ENCODE assay signal across 8 mouse cellular contexts in genomic region chr8:117261702-117262101, GRCm38 (mm10). TPM values are rescaled to one million over a fixed set of nuclear protein-coding genes. Genes with fewer than 3 reads are reported as not detected.
DNase-seq lines count a peak whose midpoint lies in the region; ATAC-seq lines count a peak whose summit lies in the region.

No protein-coding gene starts in this region.

- H3K36me3 ChIP-seq in hindbrain, embryonic 12.5 days: no peaks in the 10 kb centered on the region
- H3K36me3 ChIP-seq in midbrain, embryonic 11.5 days (ENCODE audit: control insufficient read depth, insufficient read depth, low read length): no peaks in the 10 kb centered on the region

- peaks cover 55% of the 10 kb centered on the region for H3K4me1 ChIP-seq in hindbrain, embryonic 12.5 days
- H3K4me1 ChIP-seq in midbrain, embryonic 11.5 days (ENCODE audit: control insufficient read depth, insufficient read depth, low read length): peaks cover 39% of the 10 kb centered on the region

- peak overlapping the region; percentile 86 for H3K4me2 ChIP-seq in hindbrain, embryonic 12.5 days (replicated peaks)
- peak overlapping the region; percentile 83 for H3K4me2 ChIP-seq in midbrain, embryonic 11.5 days

- 0 out of 2 replicates have a peak overlapping the region, but pooled peaks have one; percentile 90 for H3K27ac ChIP-seq in hindbrain, embryonic 12.5 days
- H3K27ac ChIP-seq in midbrain, embryonic 11.5 days (ENCODE audit: low read depth, low read length): no peak overlapping the region

- H3K9ac ChIP-seq in hindbrain, embryonic 12.5 days: no peak overlapping the region
- H3K9ac ChIP-seq in midbrain, embryonic 11.5 days (ENCODE audit: low read length): no peak overlapping the region

- ATAC-seq in hindbrain, embryonic 12.5 days (ENCODE audit: low FRiP score): no peak
- ATAC-seq in midbrain, embryonic 11.5 days (ENCODE audit: low FRiP score): no peak
- ATAC-seq in megakaryocyte-erythroid progenitor cell, adult 5-6 weeks (replicated peaks; ENCODE audit: low FRiP score, low TSS enrichment, poor library complexity, severe bottlenecking): no peak

- peak overlapping the region; percentile 93 for H3K4me3 ChIP-seq in hindbrain, embryonic 12.5 days
- no peak overlapping the region for H3K4me3 ChIP-seq in midbrain, embryonic 11.5 days (ENCODE audit: low read depth, low read length)

- no peaks in the 10 kb centered on the region for H3K27me3 ChIP-seq in hindbrain, embryonic 12.5 days
- no peaks in the 10 kb centered on the region for H3K27me3 ChIP-seq in midbrain, embryonic 11.5 days (ENCODE audit: control insufficient read depth, insufficient read depth, low read length)

- H3K9me3 ChIP-seq in hindbrain, embryonic 12.5 days (replicated peaks): no peaks in the 10 kb centered on the region
- no peaks in the 10 kb centered on the region for H3K9me3 ChIP-seq in midbrain, embryonic 11.5 days (ENCODE audit: control insufficient read depth, low read length)

- 26% methylated on average over 9 of the region's 9 CpGs for WGBS in hindbrain, embryonic 12.5 days
- 13% methylated on average over 9 of the region's 9 CpGs for WGBS in midbrain, embryonic 11.5 days

- peak; percentile 39 for DNase-seq in thymus, postnatal 0 days (ENCODE audit: low spot score)
- DNase-seq in thymus, postnatal 10 days (ENCODE audit: low spot score in 2 of 2): no peak
- no peak for DNase-seq in midbrain, embryonic 11.5 days (ENCODE audit: low spot score, missing footprints)
- no peak for DNase-seq in frontal cortex, adult 2 months (ENCODE audit: extremely low spot score in 1 of 2, low spot score in 1 of 2)
- no peak for DNase-seq in urinary bladder, adult 2 months (ENCODE audit: low spot score)
- no peak for DNase-seq in spleen, adult 18-20 months

RNA-seq across cellular contexts. Expression of gene Cmip, which starts 4.8 kb away (rescaled TPM):
- polyA plus RNA-seq in thymus, postnatal 0 days (2015; fragmentation: Nextera tagmentation; extraction: Ambion mirVana): 31.9 and 39.9 TPM in 2 replicates
- 64.6 and 67.0 TPM in 2 replicates for polyA plus RNA-seq in hindbrain, embryonic 12.5 days (2016; fragmentation: Nextera tagmentation; extraction: Ambion mirVana)
- 23.7 and 28.5 TPM in 2 replicates for polyA plus RNA-seq in midbrain, embryonic 11.5 days (2014; fragmentation: Nextera tagmentation; extraction: Ambion mirVana)
- polyA plus RNA-seq in frontal cortex, adult 2 months (2012; rRNA removed): 140 and 159 TPM in 2 replicates
- polyA plus RNA-seq in urinary bladder, adult 2 months (2012; rRNA removed): 39.4 and 48.7 TPM in 2 replicates
- total RNA-seq in megakaryocyte-erythroid progenitor cell, adult 5-6 weeks (2014; fragmentation: Nextera tagmentation): 40.2 and 60.7 TPM in 2 replicates
- 9.3 and 9.6 TPM in 2 replicates for total RNA-seq in megakaryocyte-erythroid progenitor cell, adult 5-6 weeks (2017)
